Mouse (Mus musculus) bone marrow, adult 2 months (tissue): ENCODE measurements around the gene Efcab10.

Source experiments
- CTCF ChIP-seq: fragments of 200-500 bp; IDR thresholded peaks from 2 replicates; pipeline ENCODE4 v1.5.1; 2011; ENCODE audit warnings: low read length, control low read depth; ENCODE audit not compliant: control insufficient read depth, insufficient read depth
- POLR2A ChIP-seq: fragments of 200-500 bp; IDR thresholded peaks from 2 replicates; pipeline ENCODE4 v1.6.1; 2011; ENCODE audit warnings: low read depth, mild to moderate bottlenecking, control low read depth, low read length, borderline replicate concordance; ENCODE audit not compliant: control insufficient read depth

GRCm38 (mm10) chr12:33404996-33405395 is 10.3 kb downstream of the Efcab10 start:
- TF ChIP-seq CTCF (no peak), POLR2A (no peak)
